Mouse (Mus musculus) heart, adult 2 months (tissue): ENCODE data around the gene Ube2n.

Experiments
- CTCF ChIP-seq: fragments of 200-600 bp; IDR thresholded peaks from 2 replicates; pipeline ENCODE4 v1.8.1; 2022; ENCODE audit warnings: antibody characterized with exemption, mild to moderate bottlenecking, moderate library complexity
- POLR2A ChIP-seq: fragments of 200-500 bp; IDR thresholded peaks from 2 replicates; pipeline ENCODE4 v1.6.1; 2011; ENCODE audit warnings: mild to moderate bottlenecking, low read depth, low read length, control low read depth; ENCODE audit not compliant: insufficient read depth

GRCm38 (mm10) chr10:95530551-95531121 is 15.7 kb downstream of the Ube2n start:
- TF ChIP-seq CTCF, result no peak
- no peak for TF ChIP-seq POLR2A
